ENCODE assay signal across 13 mouse cellular contexts in the genomic region with DNA sequence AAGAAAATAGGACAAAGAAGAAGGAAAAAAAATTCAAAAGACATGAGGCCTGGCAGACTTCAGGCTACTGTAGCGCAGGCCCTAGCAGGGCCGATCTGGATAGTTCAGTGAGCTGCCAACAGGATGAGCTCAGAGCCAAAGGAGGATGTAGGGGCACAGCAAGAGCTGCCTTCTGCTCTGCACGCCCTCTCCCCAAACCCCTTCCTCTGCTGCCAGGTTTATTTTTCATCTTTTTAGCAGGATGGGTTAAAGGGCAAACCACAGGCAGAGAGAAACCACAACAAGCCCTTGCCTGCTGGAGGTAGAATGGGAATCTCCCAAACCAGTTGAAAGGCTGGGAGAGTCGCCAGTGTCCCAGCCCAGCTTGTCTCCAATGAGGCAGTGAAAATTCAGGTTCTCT. TPM values are rescaled to one million over a fixed set of nuclear protein-coding genes. Genes with fewer than 3 reads are reported as not detected.
DNase-seq lines count a peak whose midpoint lies in the region; ATAC-seq and TF ChIP-seq lines count a peak whose summit lies in the region.
"Had no signal": no experiment of that assay in that cellular context is flagged by ENCODE, and none has a peak within 500 bp of the region (broad histone marks: within the 10 kb centered on the region; RNA-seq: fewer than 3 reads in every experiment).

No protein-coding gene starts in this region.

- no peak overlapping the region for H3K4me2 ChIP-seq in liver, postnatal 0 days (ENCODE audit: low read depth, low read length)

- H3K36me3 ChIP-seq in liver, postnatal 0 days (replicated peaks; ENCODE audit: insufficient read depth, low read length) = no peaks in the 10 kb centered on the region

- H3K4me3 ChIP-seq in liver, postnatal 0 days (ENCODE audit: low read depth, low read length) = no peak overlapping the region

- TF ChIP-seq CTCF in Patski (IDR thresholded peaks at IDR 0.05) = no peak
- no peak for TF ChIP-seq CTCF in liver, postnatal 0 days (IDR thresholded peaks at IDR 0.05; ENCODE audit: low read depth)

- no peak for TF ChIP-seq EP300 in liver, postnatal 0 days (IDR thresholded peaks at IDR 0.05; ENCODE audit: low read depth)

- whole genome bisulfite sequencing in liver, postnatal 0 days (ENCODE audit: insufficient replicate concordance) = 69% methylated on average over 4 of the region's 4 CpGs

- H3K4me1 ChIP-seq in liver, postnatal 0 days (ENCODE audit: insufficient read depth) = peaks cover 2% of the 10 kb centered on the region; the same call in 1 of the 2 replicates

- CTCF ChIA-PET in Patski (lab: Charles Lee) = interaction anchor here (1.0 to 2.3 kb wide), 5 partner anchors 8 to 261 kb away, joined by 3 to 14 read pairs (median 5); no protein-coding TSS in a partner anchor

- H3K27ac ChIP-seq in liver, postnatal 0 days (ENCODE audit: low read depth) = no peak overlapping the region

- POLR2A ChIA-PET in Patski (lab: Charles Lee) = interaction anchor here (0.9 kb wide), 1 partner anchor 10 kb away, joined by 3 read pairs; a partner anchor contains a TSS

- in situ Hi-C loops in Patski (cut with MboI; ENCODE audit: low pct_unique_long_range_greater_than_20kb) = no loop called here

- H3K27me3 ChIP-seq in Patski = no peaks in the 10 kb centered on the region
- no peaks in the 10 kb centered on the region for H3K27me3 ChIP-seq in liver, postnatal 0 days (ENCODE audit: insufficient read depth, low read length)

- DNase-seq in left cerebral cortex, postnatal 4 days = peak; percentile 68
- no peak for DNase-seq in left cerebral cortex, postnatal 14 days (ENCODE audit: low spot score in 2 of 2)
- no peak for DNase-seq in Patski (ENCODE audit: low read depth, low spot score)
- peak; percentile 86 for DNase-seq in cerebellum, postnatal 25 days
- DNase-seq in ovary, postnatal 10 days (ENCODE audit: low spot score) = no peak
- DNase-seq in liver, postnatal 0 days = no peak
- DNase-seq: adrenal gland, adult 8-10 months; heart, postnatal 4 days; kidney, postnatal 14 days; lung, adult 2 months; right cerebral cortex, adult 18-20 months had no signal

- peak; percentile 73 for ATAC-seq in Patski
- peak; percentile 96 for ATAC-seq in cerebellum, adult (ENCODE audit: insufficient number of reproducible peaks, low FRiP score, low TSS enrichment)
- no peak for ATAC-seq in liver, postnatal 0 days
- ATAC-seq: intestine, embryonic 16.5 days had no signal

- no peaks in the 10 kb centered on the region for H3K9me3 ChIP-seq in liver, postnatal 0 days (ENCODE audit: low read length)

- H3K9ac ChIP-seq in liver, postnatal 0 days (replicated peaks) = no peak overlapping the region

- intact Hi-C loops in left cerebral cortex, postnatal 4 days (cut with DNase I) = no loop called here
- intact Hi-C loops in left cerebral cortex, postnatal 14 days (cut with DNase I) = no loop called here

RNA-seq across cellular contexts. Expression of a gene that starts 10.2 kb away (rescaled TPM):
- 1 to 10 TPM; 6.7 to 8.7 TPM for total RNA-seq in left cerebral cortex, postnatal 4 days (2021)
- 1 to 10 TPM; 9.3 TPM for total RNA-seq in left cerebral cortex, postnatal 14 days (2021)
- polyA plus RNA-seq in Patski (2021) = 35.6 TPM
- 3.8 and 4.4 TPM in 2 replicates for polyA plus RNA-seq in liver, postnatal 0 days (2015; fragmentation: Nextera tagmentation; extraction: Ambion mirVana)

RNA-seq across cellular contexts. Expression of a gene that starts 51.7 kb away (rescaled TPM):
- 10 to 100 TPM; 11.0 to 12.8 TPM for total RNA-seq in left cerebral cortex, postnatal 4 days (2021)
- total RNA-seq in left cerebral cortex, postnatal 14 days (2021) = 10 to 100 TPM; 13.1 to 15.0 TPM
- 2.0 TPM for polyA plus RNA-seq in Patski (2021)
- 0.29 and 0.44 TPM in 2 replicates for polyA plus RNA-seq in liver, postnatal 0 days (2015; fragmentation: Nextera tagmentation; extraction: Ambion mirVana)

Comparison
In these comparisons a context has a peak if more than half of its experiments do, and no peak if none do; other contexts are left out.
1. DNase-seq: peak in left cerebral cortex, postnatal 4 days (single experiment) and cerebellum, postnatal 25 days (2 of 2); none in left cerebral cortex, postnatal 14 days (0 of 2), Patski (single experiment), ovary, postnatal 10 days (single experiment) and liver, postnatal 0 days (single experiment).